Mouse (Mus musculus) megakaryocyte, adult 5-6 weeks (primary cell): ENCODE data around the gene Dcun1d4. TPM values are rescaled to one million over a fixed set of nuclear protein-coding genes. Genes with fewer than 3 reads are reported as not detected.

Source experiments
- ATAC-seq: 2 replicates; pipeline ENCODE4 v1.8.0; 2016; ENCODE audit warnings: mild to moderate bottlenecking, inconsistent platforms; ENCODE audit not compliant: poor library complexity, severe bottlenecking
- total RNA-seq, 2 experiments: library from RNA; stranded (forward) in 1 of 2; stranded (reverse) in 1 of 2; fragments of 153-499, 151-499 nt in 1 of 2; fragments of 221-1000, 200-1000 nt in 1 of 2; gene quantifications; 2 replicates each; pipeline versions ENCODE4 v1.2.3 to v1.2.4; 2015 to 2017

Dcun1d4 gene
- total RNA-seq, 2 experiments from 2014 or later, result 3.0 to 4.7 TPM

GRCm38 (mm10) chr5:73585212-73586115, 104.7 kb downstream of the Dcun1d4 start:
- no peak for ATAC-seq

- ATAC-seq, result no peak
These were observed 105.8 kb downstream of the Dcun1d4 start for GRCm38 (mm10) chr5:73586597-73586996.

- no peak for ATAC-seq
These were observed 106.3 kb downstream of the Dcun1d4 start for GRCm38 (mm10) chr5:73587119-73587518.

GRCm38 (mm10) chr5:73598943-73599695, 118.3 kb downstream of the Dcun1d4 start:
- ATAC-seq, result no peak

GRCm38 (mm10) chr5:73599991-73600390, 119.2 kb downstream of the Dcun1d4 start:
- no peak for ATAC-seq

- ATAC-seq, result no peak
These were observed 120.6 kb downstream of the Dcun1d4 start for GRCm38 (mm10) chr5:73601361-73601763.

GRCm38 (mm10) chr5:73602865-73603264, 122.1 kb downstream of the Dcun1d4 start:
- ATAC-seq, result no peak

GRCm38 (mm10) chr5:73604542-73604941, 123.7 kb downstream of the Dcun1d4 start:
- ATAC-seq, result no peak

GRCm38 (mm10) chr5:73604964-73605363, 124.2 kb downstream of the Dcun1d4 start:
- no peak for ATAC-seq

Other genes starting within 250 kb of the Dcun1d4 start
- gene Fryl, start 224.4 kb upstream of the Dcun1d4 start, total RNA-seq (2015), result 56.7 and 59.1 TPM in 2 replicates
- 79.8 and 80.9 TPM in 2 replicates for gene Fryl, start 224.4 kb upstream of the Dcun1d4 start, total RNA-seq (2017)
- gene Ociad1, start 188.2 kb upstream of the Dcun1d4 start, total RNA-seq (2015), result 231 and 236 TPM in 2 replicates
- gene Ociad1, start 188.2 kb upstream of the Dcun1d4 start, total RNA-seq (2017), result 172 and 182 TPM in 2 replicates
- gene Ociad2, start 140.0 kb upstream of the Dcun1d4 start, total RNA-seq (2015), result 0.11 TPM in 1 of 2 replicates, not detected in the other
- gene Ociad2, start 140.0 kb upstream of the Dcun1d4 start, total RNA-seq (2017), result 1.8 TPM in 1 of 2 replicates, not detected in the other
- gene Cwh43, start 74.9 kb upstream of the Dcun1d4 start, total RNA-seq (2015), result not detected in 2 replicates
- gene Cwh43, start 74.9 kb upstream of the Dcun1d4 start, total RNA-seq (2017), result not detected in 2 replicates
- not detected in 2 replicates for gene Lrrc66, start 151.5 kb downstream of the Dcun1d4 start, total RNA-seq (2015)
- 0.11 TPM in 1 of 2 replicates, not detected in the other for gene Lrrc66, start 151.5 kb downstream of the Dcun1d4 start, total RNA-seq (2017)
- 9.5 TPM in 2 replicates for gene Sgcb, start 166.8 kb downstream of the Dcun1d4 start, total RNA-seq (2015)
- 4.5 and 4.6 TPM in 2 replicates for gene Sgcb, start 166.8 kb downstream of the Dcun1d4 start, total RNA-seq (2017)
- not detected in 2 replicates for gene Spata18, start 170.4 kb downstream of the Dcun1d4 start, total RNA-seq (2015)
- gene Spata18, start 170.4 kb downstream of the Dcun1d4 start, total RNA-seq (2017), result not detected in 2 replicates